Comparison of ENCODE assay signal across 10 mouse cellular contexts in the genomic region with DNA sequence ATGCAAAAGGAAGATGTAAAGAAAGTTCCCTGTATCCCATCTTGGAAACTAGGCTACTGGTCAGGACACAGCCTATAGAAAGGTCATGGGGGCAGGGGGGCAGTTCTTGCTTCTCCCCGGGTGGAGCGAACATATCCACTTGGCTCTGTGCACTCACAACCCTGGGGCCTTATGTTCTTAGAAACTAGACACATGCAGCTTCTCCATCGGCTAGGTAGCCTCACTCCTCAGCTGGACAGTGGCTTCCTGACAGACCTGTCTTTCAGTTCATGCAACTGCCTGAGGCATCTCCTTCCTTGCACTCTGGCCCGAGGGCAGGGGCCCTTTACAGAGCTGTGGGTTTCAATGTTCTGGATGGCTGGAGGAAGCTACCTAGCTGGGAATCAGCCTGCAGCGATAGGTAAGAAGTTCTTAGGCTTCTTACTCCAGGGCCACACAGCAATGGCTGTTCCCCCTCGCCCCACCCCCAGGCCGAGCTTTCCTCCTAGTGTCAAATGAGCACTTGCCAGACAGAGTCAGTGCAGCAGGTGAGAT. TPM values are rescaled to one million over a fixed set of nuclear protein-coding genes. Genes with fewer than 3 reads are reported as not detected.
A peak's percentile ranks its signal among the peaks of the same experiment; 100 is the strongest.
DNase-seq lines count a peak whose midpoint lies in the region; ATAC-seq and TF ChIP-seq lines count a peak whose summit lies in the region.
"Had no signal": no experiment of that assay in that cellular context is flagged by ENCODE, and none has a peak within 500 bp of the region (broad histone marks: within the 10 kb centered on the region; RNA-seq: fewer than 3 reads in every experiment).

No protein-coding gene starts in this region.

- ATAC-seq in erythroblast, adult 5-6 weeks (replicated peaks; ENCODE audit: low FRiP score, poor library complexity, severe bottlenecking), result no peak
- no peak for ATAC-seq in hindbrain, embryonic 11.5 days (ENCODE audit: low FRiP score)
- no peak for ATAC-seq in liver, embryonic 16.5 days (ENCODE audit: low read depth)
- no peak for ATAC-seq in frontal cortex, adult (ENCODE audit: low TSS enrichment)

- TF ChIP-seq EP300 in ES-Bruce4 (IDR thresholded peaks at IDR 0.05; ENCODE audit: insufficient read depth, low read depth, low read length), result no peak

- no peak overlapping the region for H3K27ac ChIP-seq in ES-Bruce4 (ENCODE audit: insufficient read depth, low read length)
- H3K27ac ChIP-seq in hindbrain, embryonic 11.5 days (ENCODE audit: low read depth, low read length), result no peak overlapping the region
- H3K27ac ChIP-seq in liver, embryonic 16.5 days (ENCODE audit: low read length), result peak overlapping the region; percentile 79

- DNase-seq in hindbrain, embryonic 11.5 days (ENCODE audit: low spot score), result no peak
- no peak for DNase-seq in thymus, postnatal 25 days
- no peak for DNase-seq in kidney, postnatal 10 days
- DNase-seq: kidney, adult 18-20 months; lung, postnatal 10 days had no signal

- TF ChIP-seq CTCF in ES-Bruce4 (IDR thresholded peaks at IDR 0.05; ENCODE audit: low read depth, low read length), result no peak

- H3K4me2 ChIP-seq in hindbrain, embryonic 11.5 days (replicated peaks; ENCODE audit: low read depth, low read length), result peak overlapping the region; percentile 37
- peak overlapping the region; percentile 96 for H3K4me2 ChIP-seq in liver, embryonic 16.5 days (ENCODE audit: low read depth, low read length)

- no peaks in the 10 kb centered on the region for H3K9me3 ChIP-seq in erythroblast, embryonic 14.5 days (ENCODE audit: control insufficient read depth, low read length)
- no peaks in the 10 kb centered on the region for H3K9me3 ChIP-seq in ES-Bruce4 (replicated peaks; ENCODE audit: control insufficient read depth, insufficient read depth, low read length, poor library complexity, severe bottlenecking)
- H3K9me3 ChIP-seq in hindbrain, embryonic 11.5 days (ENCODE audit: control insufficient read depth, low read length), result no peaks in the 10 kb centered on the region
- H3K9me3 ChIP-seq in liver, embryonic 16.5 days (replicated peaks; ENCODE audit: control insufficient read depth, low read length), result no peaks in the 10 kb centered on the region

- H3K36me3 ChIP-seq in erythroblast, embryonic 14.5 days (ENCODE audit: control insufficient read depth), result peaks cover 13% of the 10 kb centered on the region
- no peaks in the 10 kb centered on the region for H3K36me3 ChIP-seq in ES-Bruce4 (ENCODE audit: control insufficient read depth, insufficient read depth, low read length, poor library complexity, severe bottlenecking)
- peaks cover 6% of the 10 kb centered on the region; the same call in 1 of the 2 replicates for H3K36me3 ChIP-seq in hindbrain, embryonic 11.5 days (ENCODE audit: control insufficient read depth, insufficient read depth, low read length)
- no peaks in the 10 kb centered on the region for H3K36me3 ChIP-seq in liver, embryonic 16.5 days (ENCODE audit: control insufficient read depth, insufficient read depth)

- H3K27me3 ChIP-seq in erythroblast, embryonic 14.5 days (ENCODE audit: control insufficient read depth), result peaks cover 7% of the 10 kb centered on the region
- no peaks in the 10 kb centered on the region for H3K27me3 ChIP-seq in ES-Bruce4 (ENCODE audit: control insufficient read depth, insufficient read depth, low read length, poor library complexity, severe bottlenecking)
- H3K27me3 ChIP-seq in hindbrain, embryonic 11.5 days (ENCODE audit: control insufficient read depth, insufficient read depth, low read length), result no peaks in the 10 kb centered on the region
- no peaks in the 10 kb centered on the region for H3K27me3 ChIP-seq in liver, embryonic 16.5 days (ENCODE audit: control insufficient read depth, insufficient read depth, low read depth, low read length)

- 69% methylated on average over 7 of the region's 7 CpGs for WGBS in hindbrain, embryonic 11.5 days
- 67% methylated on average over 7 of the region's 7 CpGs for WGBS in liver, embryonic 16.5 days (ENCODE audit: insufficient replicate concordance)

- peaks cover 60% of the 10 kb centered on the region for H3K4me1 ChIP-seq in erythroblast, embryonic 14.5 days (ENCODE audit: control insufficient read depth)
- H3K4me1 ChIP-seq in ES-Bruce4 (ENCODE audit: control insufficient read depth, insufficient read depth, low read length), result peaks cover 2% of the 10 kb centered on the region
- H3K4me1 ChIP-seq in hindbrain, embryonic 11.5 days (replicated peaks; ENCODE audit: control insufficient read depth, insufficient read depth, low read length), result peaks cover 14% of the 10 kb centered on the region
- peaks cover 49% of the 10 kb centered on the region for H3K4me1 ChIP-seq in liver, embryonic 16.5 days (ENCODE audit: control insufficient read depth, low read depth, low read length)

- H3K4me3 ChIP-seq in erythroblast, embryonic 14.5 days (replicated peaks), result peak overlapping the region; percentile 81
- peak overlapping the region; percentile 80 for H3K4me3 ChIP-seq in ES-Bruce4 (ENCODE audit: low read depth, low read length)
- peak overlapping the region; percentile 98; the same call in 1 of the 2 replicates for H3K4me3 ChIP-seq in hindbrain, embryonic 11.5 days (ENCODE audit: low read depth, low read length)
- H3K4me3 ChIP-seq in liver, embryonic 16.5 days (ENCODE audit: low read depth, low read length), result peak overlapping the region; percentile 67; the same call in 1 of the 2 replicates

- TF ChIP-seq POLR2A in ES-Bruce4 (IDR thresholded peaks at IDR 0.05; ENCODE audit: insufficient read depth, low read length), result no peak

- H3K9ac ChIP-seq in ES-Bruce4 (ENCODE audit: low read depth, poor library complexity, severe bottlenecking), result peak overlapping the region; percentile 36; the same call in 1 of the 2 replicates
- H3K9ac ChIP-seq in hindbrain, embryonic 11.5 days (ENCODE audit: low read depth, low read length), result no peak overlapping the region; the same call in 1 of the 2 replicates
- peak overlapping the region; percentile 56 for H3K9ac ChIP-seq in liver, embryonic 16.5 days (ENCODE audit: low read depth, low read length)

RNA-seq across cellular contexts. Expression of a gene that starts 1.1 kb away (rescaled TPM):
- polyA plus RNA-seq in erythroblast, embryonic 14.5 days (2012), result 8.6 and 8.9 TPM in 2 replicates
- 17.9 and 18.8 TPM in 2 replicates for total RNA-seq in erythroblast, adult 5-6 weeks (2015; ENCODE audit: low replicate concordance)
- 3.7 and 7.0 TPM in 2 replicates for total RNA-seq in erythroblast, adult 5-6 weeks (2017; ENCODE audit: low replicate concordance)
- 19.1 and 21.4 TPM in 2 replicates for polyA plus RNA-seq in ES-Bruce4 (2011; ENCODE audit: insufficient read depth, insufficient read length, low read depth, missing spikeins)
- polyA plus RNA-seq in hindbrain, embryonic 11.5 days (2014; fragmentation: Nextera tagmentation; extraction: Ambion mirVana), result 52.9 and 53.1 TPM in 2 replicates
- polyA plus RNA-seq in liver, embryonic 16.5 days (2015; fragmentation: Nextera tagmentation; extraction: Ambion mirVana), result 4.5 and 5.6 TPM in 2 replicates

RNA-seq across cellular contexts. Expression of a gene that starts 42.8 kb away (rescaled TPM):
- polyA plus RNA-seq in erythroblast, embryonic 14.5 days (2012), result 2.6 and 3.7 TPM in 2 replicates
- total RNA-seq in erythroblast, adult 5-6 weeks (2015; ENCODE audit: low replicate concordance), result 2.9 and 9.4 TPM in 2 replicates
- 4.4 and 9.9 TPM in 2 replicates for total RNA-seq in erythroblast, adult 5-6 weeks (2017; ENCODE audit: low replicate concordance)
- polyA plus RNA-seq in ES-Bruce4 (2011; ENCODE audit: insufficient read depth, insufficient read length, low read depth, missing spikeins), result 4.1 and 4.4 TPM in 2 replicates
- polyA plus RNA-seq in hindbrain, embryonic 11.5 days (2014; fragmentation: Nextera tagmentation; extraction: Ambion mirVana), result 34.1 and 38.8 TPM in 2 replicates
- polyA plus RNA-seq in liver, embryonic 16.5 days (2015; fragmentation: Nextera tagmentation; extraction: Ambion mirVana), result 8.3 and 9.7 TPM in 2 replicates

RNA-seq across cellular contexts. Expression of a gene that starts 52.2 kb away (rescaled TPM):
- 0.06 and 0.16 TPM in 2 replicates for polyA plus RNA-seq in erythroblast, embryonic 14.5 days (2012)
- total RNA-seq in erythroblast, adult 5-6 weeks (2015; ENCODE audit: low replicate concordance), result 1.9 and 3.8 TPM in 2 replicates
- 2.9 and 3.0 TPM in 2 replicates for total RNA-seq in erythroblast, adult 5-6 weeks (2017; ENCODE audit: low replicate concordance)
- 11.0 and 16.9 TPM in 2 replicates for polyA plus RNA-seq in ES-Bruce4 (2011; ENCODE audit: insufficient read depth, insufficient read length, low read depth, missing spikeins)
- polyA plus RNA-seq in hindbrain, embryonic 11.5 days (2014; fragmentation: Nextera tagmentation; extraction: Ambion mirVana), result 15.1 and 16.8 TPM in 2 replicates
- 4.1 and 5.2 TPM in 2 replicates for polyA plus RNA-seq in liver, embryonic 16.5 days (2015; fragmentation: Nextera tagmentation; extraction: Ambion mirVana)

RNA-seq across cellular contexts. Expression of a gene that starts 54.9 kb away (rescaled TPM):
- polyA plus RNA-seq in erythroblast, embryonic 14.5 days (2012), result 0.31 and 0.34 TPM in 2 replicates
- total RNA-seq in erythroblast, adult 5-6 weeks (2015; ENCODE audit: low replicate concordance), result 0.96 and 2.3 TPM in 2 replicates
- total RNA-seq in erythroblast, adult 5-6 weeks (2017; ENCODE audit: low replicate concordance), result 2.2 and 2.8 TPM in 2 replicates
- polyA plus RNA-seq in ES-Bruce4 (2011; ENCODE audit: insufficient read depth, insufficient read length, low read depth, missing spikeins), result 9.3 and 9.6 TPM in 2 replicates
- polyA plus RNA-seq in hindbrain, embryonic 11.5 days (2014; fragmentation: Nextera tagmentation; extraction: Ambion mirVana), result 8.8 and 9.6 TPM in 2 replicates
- polyA plus RNA-seq in liver, embryonic 16.5 days (2015; fragmentation: Nextera tagmentation; extraction: Ambion mirVana), result 7.2 and 7.8 TPM in 2 replicates
